Mouse (Mus musculus): ENCODE results near the gene Cped1. TPM values are rescaled to one million over a fixed set of nuclear protein-coding genes. Genes with fewer than 3 reads are reported as not detected.

Cped1 gene
- total and polyA plus RNA-seq, 3 experiments: not detected

- Histone ChIP-seq H3K27me3 (ENCODE audit: control insufficient read depth in 1 of 2, insufficient read depth in 2 of 2, low read length in 2 of 2) (no peaks in the 10 kb centered on the region; a peak in 1 of 4 replicates), H3K36me3 (ENCODE audit: control insufficient read depth in 1 of 2, insufficient read depth in 2 of 2, low read length in 2 of 2) (no peaks in the 10 kb centered on the region), H3K9me3 (replicated peaks; ENCODE audit: insufficient read depth, low read length) (no peaks in the 10 kb centered on the region), H3K4me3 (ENCODE audit: control insufficient read depth in 1 of 2, insufficient read depth in 1 of 2, low read depth in 2 of 2, low read length in 2 of 2) (no peak overlapping the region), H3K27ac (ENCODE audit: control insufficient read depth, low read depth, low read length) (no peak overlapping the region), H3K79me2 (ENCODE audit: control insufficient read depth, insufficient read depth, low read length, poor library complexity) (no peaks in the 10 kb centered on the region), H3K9ac (ENCODE audit: control insufficient read depth, low read depth, low read length, poor library complexity, severe bottlenecking) (no peak overlapping the region), H3K4me1 (ENCODE audit: control insufficient read depth in 1 of 2, insufficient read depth in 2 of 2, low read length in 2 of 2) (no peaks in the 10 kb centered on the region)
- DNase-seq (ENCODE audit: low read depth, low spot score): no peak
- no peak for TF ChIP-seq TCF12 (IDR thresholded peaks at IDR 0.05; ENCODE audit: low read depth, low read length)
- TF ChIP-seq JUND (IDR thresholded peaks at IDR 0.05; ENCODE audit: low read depth, low read length): no peak
- no peak for TF ChIP-seq ZMIZ1 (IDR thresholded peaks at IDR 0.05; ENCODE audit: low read depth, low read length)
- no peak for TF ChIP-seq E2F4 (IDR thresholded peaks at IDR 0.05; ENCODE audit: borderline replicate concordance, low read depth, low read length)
- no peak for TF ChIP-seq POLR2AphosphoS2 (IDR thresholded peaks at IDR 0.05; ENCODE audit: low read length)
- TF ChIP-seq MEF2A (IDR thresholded peaks at IDR 0.05; ENCODE audit: extremely low read depth, insufficient replicate concordance, low read depth, low read length, poor library complexity, severe bottlenecking): no peak
- TF ChIP-seq MXI1 (IDR thresholded peaks at IDR 0.05; ENCODE audit: low read depth, low read length): no peak
- TF ChIP-seq ETS1 (IDR thresholded peaks at IDR 0.05; ENCODE audit: low read depth, low read length): no peak
- no peak for TF ChIP-seq ZNF384 (IDR thresholded peaks at IDR 0.05; ENCODE audit: low read depth, low read length)
- TF ChIP-seq NELFE (IDR thresholded peaks at IDR 0.05; ENCODE audit: low read depth, low read length): no peak
- no peak for TF ChIP-seq TAL1 (IDR thresholded peaks at IDR 0.05; ENCODE audit: low read length)
These were observed 42.1 kb downstream of the Cped1 start for GRCm38 (mm10) chr6:22027854-22028253.

- DNase-seq (ENCODE audit: low read depth, low spot score): no peak
- Histone ChIP-seq H3K4me1 (ENCODE audit: control insufficient read depth in 1 of 2, insufficient read depth in 2 of 2, low read length in 2 of 2) (no peaks in the 10 kb centered on the region), H3K4me3 (ENCODE audit: control insufficient read depth in 1 of 2, insufficient read depth in 1 of 2, low read depth in 2 of 2, low read length in 2 of 2) (no peak overlapping the region), H3K9ac (ENCODE audit: control insufficient read depth, low read depth, low read length, poor library complexity, severe bottlenecking) (no peak overlapping the region), H3K79me2 (ENCODE audit: control insufficient read depth, insufficient read depth, low read length, poor library complexity) (no peaks in the 10 kb centered on the region), H3K27ac (ENCODE audit: control insufficient read depth, low read depth, low read length) (no peak overlapping the region), H3K27me3 (ENCODE audit: control insufficient read depth in 1 of 2, insufficient read depth in 2 of 2, low read length in 2 of 2) (no peaks in the 10 kb centered on the region), H3K36me3 (ENCODE audit: control insufficient read depth in 1 of 2, insufficient read depth in 2 of 2, low read length in 2 of 2) (no peaks in the 10 kb centered on the region), H3K9me3 (replicated peaks; ENCODE audit: insufficient read depth, low read length) (no peaks in the 10 kb centered on the region)
- TF ChIP-seq POLR2A (IDR thresholded peaks at IDR 0.05; ENCODE audit: control insufficient read depth in 1 of 2, insufficient read depth in 1 of 2, low read depth in 1 of 2, low read length in 2 of 2, poor library complexity in 1 of 2) (no peak), ZC3H11A (IDR thresholded peaks at IDR 0.05; ENCODE audit: low read depth, low read length) (no peak), BHLHE40 (IDR thresholded peaks at IDR 0.05; ENCODE audit: borderline replicate concordance, low read depth, low read length) (no peak), MEF2A (IDR thresholded peaks at IDR 0.05; ENCODE audit: extremely low read depth, insufficient replicate concordance, low read depth, low read length, poor library complexity, severe bottlenecking) (no peak), CHD2 (IDR thresholded peaks at IDR 0.05; ENCODE audit: low read length) (no peak), ZMIZ1 (IDR thresholded peaks at IDR 0.05; ENCODE audit: low read depth, low read length) (no peak), GABPA (IDR thresholded peaks at IDR 0.05; ENCODE audit: low read depth, low read length) (no peak), NRF1 (IDR thresholded peaks at IDR 0.05; ENCODE audit: insufficient read depth, low read depth, low read length, poor library complexity, severe bottlenecking) (no peak), ETS1 (IDR thresholded peaks at IDR 0.05; ENCODE audit: low read depth, low read length) (no peak), USF2 (IDR thresholded peaks at IDR 0.05; ENCODE audit: borderline replicate concordance in 1 of 2, insufficient read depth in 1 of 2, low read depth in 1 of 2, low read length in 2 of 2) (no peak), ZNF384 (IDR thresholded peaks at IDR 0.05; ENCODE audit: low read depth, low read length) (no peak), CTCF (IDR thresholded peaks at IDR 0.05 in 2 of 3, conservative IDR thresholded peaks at IDR 0.05 in 1 of 3; ENCODE audit: control insufficient read depth in 1 of 3, insufficient read depth in 1 of 3, low read depth in 2 of 3, low read length in 3 of 3, poor library complexity in 1 of 3, severe bottlenecking in 1 of 3) (no peak), EP300 (IDR thresholded peaks at IDR 0.05; ENCODE audit: low read depth in 1 of 2, low read length in 2 of 2) (no peak), SMC3 (IDR thresholded peaks at IDR 0.05; ENCODE audit: low read depth, low read length) (no peak), SIN3A (IDR thresholded peaks at IDR 0.05; ENCODE audit: low read length) (no peak), ZKSCAN1 (IDR thresholded peaks at IDR 0.05; ENCODE audit: low read depth, low read length) (no peak), TAL1 (IDR thresholded peaks at IDR 0.05; ENCODE audit: low read length) (no peak), RCOR1 (IDR thresholded peaks at IDR 0.05; ENCODE audit: low read depth, low read length) (no peak)
These were observed 44.7 kb downstream of the Cped1 start for GRCm38 (mm10) chr6:22030381-22030780.
